Mouse (Mus musculus) brain, embryonic 14.5 days (tissue): Measurements from ENCODE around the gene Mgst3.

Experiments used
- CTCF ChIP-seq: fragments of 200-500 bp; IDR thresholded peaks from 2 replicates; pipeline ENCODE4 v1.5.1; 2012; ENCODE audit warnings: inconsistent platforms, mild to moderate bottlenecking, moderate library complexity, borderline replicate concordance; ENCODE audit not compliant: insufficient read depth, insufficient read length; ENCODE audit errors: extremely low read depth
- POLR2A ChIP-seq: fragments of 200-500 bp; IDR thresholded peaks from 2 replicates; pipeline ENCODE4 v1.6.1; 2012; ENCODE audit warnings: mild to moderate bottlenecking, inconsistent platforms, borderline replicate concordance; ENCODE audit not compliant: poor library complexity, insufficient read depth, insufficient read length, severe bottlenecking; ENCODE audit errors: extremely low read depth

- TF ChIP-seq POLR2A (no peak), CTCF (no peak)
Measured at GRCm38 (mm10) chr1:167383178-167383577, 10.5 kb downstream of the Mgst3 start.
